Mouse (Mus musculus) G1E (cell line): ENCODE results near the gene Rab5c.

Experiments
- CTCF ChIP-seq: IDR thresholded peaks from 2 replicates; pipeline ENCODE4 v1.5.1; 2012; ENCODE audit warnings: low read depth, low read length, inconsistent platforms, mixed read lengths
- GATA1 ChIP-seq: IDR thresholded peaks from 2 replicates; pipeline ENCODE4 v1.6.1; 2012; ENCODE audit warnings: borderline replicate concordance, low read length, inconsistent platforms, mixed read lengths
- GATA2 ChIP-seq: IDR thresholded peaks from 2 replicates; pipeline ENCODE4 v1.6.1; 2012; ENCODE audit warnings: low read depth, low read length, inconsistent platforms, borderline replicate concordance

DNA sequence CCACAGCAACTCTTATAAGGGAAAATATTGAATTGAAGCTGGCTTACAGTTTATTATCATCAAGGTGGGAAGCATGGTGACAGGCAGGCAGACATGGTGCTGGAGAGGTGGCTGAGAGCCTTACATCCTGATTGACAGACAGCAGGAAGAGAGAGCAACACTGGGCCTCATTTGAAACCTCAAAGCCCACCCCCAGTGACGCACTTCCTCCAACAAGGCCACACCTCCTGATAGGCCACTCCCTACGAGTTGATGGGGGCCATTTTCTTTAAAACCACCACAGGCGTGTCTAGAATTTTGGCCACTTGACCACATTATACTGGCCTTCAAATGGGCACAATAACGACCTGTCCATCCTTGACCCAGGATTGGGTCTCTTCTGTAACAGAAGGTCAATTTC lies 36.2 kb upstream of the Rab5c start:
- TF ChIP-seq CTCF, result no peak
- TF ChIP-seq GATA1, result no peak
- TF ChIP-seq GATA2, result no peak
